12 mouse cellular contexts compared by ENCODE assay signal in genomic region chr5:134444473-134444872, GRCm38 (mm10). TPM values are rescaled to one million over a fixed set of nuclear protein-coding genes. Genes with fewer than 3 reads are reported as not detected.
DNase-seq lines count a peak whose midpoint lies in the region; ATAC-seq and TF ChIP-seq lines count a peak whose summit lies in the region.
"Had no signal": no experiment of that assay in that cellular context is flagged by ENCODE, and none has a peak within 500 bp of the region (broad histone marks: within the 10 kb centered on the region; RNA-seq: fewer than 3 reads in every experiment).

No protein-coding gene starts in this region.

- H3K9me3 ChIP-seq in lung, embryonic 14.5 days (ENCODE audit: low read depth, low read length), result no peaks in the 10 kb centered on the region; the same call in 1 of the 2 replicates
- H3K9me3 ChIP-seq in hindbrain, embryonic 11.5 days (ENCODE audit: control insufficient read depth, low read length), result no peaks in the 10 kb centered on the region

- no peak overlapping the region for H3K4me3 ChIP-seq in lung, embryonic 14.5 days (ENCODE audit: low read depth, low read length)
- H3K4me3 ChIP-seq in hindbrain, embryonic 11.5 days (ENCODE audit: low read depth, low read length), result no peak overlapping the region
- H3K4me3 ChIP-seq: forebrain, embryonic 12.5 days; heart, adult 2 months had no signal

- peaks cover 10% of the 10 kb centered on the region; the same call in 1 of the 2 replicates for H3K36me3 ChIP-seq in lung, embryonic 14.5 days (ENCODE audit: insufficient read depth)
- H3K36me3 ChIP-seq in hindbrain, embryonic 11.5 days (ENCODE audit: control insufficient read depth, insufficient read depth, low read length), result peaks cover 6% of the 10 kb centered on the region

- peak overlapping the region; percentile 31; the same call in 1 of the 2 replicates for H3K4me2 ChIP-seq in lung, embryonic 14.5 days
- no peak overlapping the region for H3K4me2 ChIP-seq in hindbrain, embryonic 11.5 days (replicated peaks; ENCODE audit: low read depth, low read length)
- H3K4me2 ChIP-seq: forebrain, embryonic 12.5 days had no signal

- peak overlapping the region; percentile 87 for H3K27ac ChIP-seq in lung, embryonic 14.5 days (ENCODE audit: low read depth)
- H3K27ac ChIP-seq in hindbrain, embryonic 11.5 days (ENCODE audit: low read depth, low read length), result no peak overlapping the region
- H3K27ac ChIP-seq: forebrain, embryonic 12.5 days; heart, adult 2 months had no signal

- TF ChIP-seq CTCF in lung, embryonic 14.5 days (IDR thresholded peaks at IDR 0.05; ENCODE audit: low read depth), result no peak

- H3K27me3 ChIP-seq in lung, embryonic 14.5 days (ENCODE audit: insufficient read depth, low read length), result no peaks in the 10 kb centered on the region
- H3K27me3 ChIP-seq in hindbrain, embryonic 11.5 days (ENCODE audit: control insufficient read depth, insufficient read depth, low read length), result no peaks in the 10 kb centered on the region
- H3K27me3 ChIP-seq: forebrain, embryonic 12.5 days had no signal

- WGBS in lung, embryonic 14.5 days, result 67% methylated on average over 7 of the region's 7 CpGs
- WGBS in hindbrain, embryonic 11.5 days, result 90% methylated on average over 7 of the region's 7 CpGs

- peak; percentile 2 for DNase-seq in adrenal gland, adult 2 months
- DNase-seq in adrenal gland, adult 8-10 months, result no peak
- peak; percentile 74 for DNase-seq in lung, embryonic 14.5 days
- no peak for DNase-seq in lung, postnatal 36 days
- peak; percentile 49 for DNase-seq in induced T-regulatory cell, adult 2 months (ENCODE audit: low read depth)
- DNase-seq in thymus, adult 18-20 months, result peak; percentile 95 to 97
- DNase-seq in hindbrain, embryonic 11.5 days (ENCODE audit: low spot score), result no peak
- DNase-seq: cerebellum, postnatal 10 days; kidney, postnatal 25 days had no signal

- no peak overlapping the region for H3K9ac ChIP-seq in lung, embryonic 14.5 days
- no peak overlapping the region for H3K9ac ChIP-seq in hindbrain, embryonic 11.5 days (ENCODE audit: low read depth, low read length)
- H3K9ac ChIP-seq: forebrain, embryonic 12.5 days had no signal

- H3K4me1 ChIP-seq in lung, embryonic 14.5 days (ENCODE audit: insufficient read depth), result peaks cover 27% of the 10 kb centered on the region
- 0 out of 2 replicates have a peak, but pooled peaks cover 3% of the 10 kb centered on the region for H3K4me1 ChIP-seq in hindbrain, embryonic 11.5 days (replicated peaks; ENCODE audit: control insufficient read depth, insufficient read depth, low read length)

- ATAC-seq in lung, embryonic 14.5 days (ENCODE audit: insufficient read depth), result peak; percentile 67
- ATAC-seq in hindbrain, embryonic 11.5 days (ENCODE audit: low FRiP score), result no peak
- ATAC-seq in monocyte, adult 5-6 weeks (replicated peaks; ENCODE audit: insufficient number of reproducible peaks, low FRiP score, low TSS enrichment, poor library complexity, severe bottlenecking), result no peak

RNA-seq across cellular contexts. Expression of gene Gtf2ird1, which starts 12.0 kb away (rescaled TPM):
- 10 to 100 TPM; 51.6 to 66.0 TPM for total RNA-seq in adrenal gland, adult 2 months (2021)
- polyA plus RNA-seq in adrenal gland, adult 2 months (2012; rRNA removed), result 21.2 and 21.3 TPM in 2 replicates
- total RNA-seq in adrenal gland, adult 8-10 months (2022), result 10 to 100 TPM; 46.0 to 93.0 (median 63.1) TPM
- 82.5 and 85.6 TPM in 2 replicates for polyA plus RNA-seq in lung, embryonic 14.5 days (2014; fragmentation: Nextera tagmentation; extraction: Ambion mirVana)
- 65.3 and 69.3 TPM in 2 replicates for polyA plus RNA-seq in hindbrain, embryonic 11.5 days (2014; fragmentation: Nextera tagmentation; extraction: Ambion mirVana)
- 2.0 to 2.8 TPM (median 2.4 TPM) in 3 replicates for total RNA-seq in monocyte, adult 5-6 weeks (2017)

Comparison
In these comparisons a context has a peak if more than half of its experiments do, and no peak if none do; other contexts are left out.
1. DNase-seq: peak in adrenal gland, adult 2 months (single experiment), lung, embryonic 14.5 days (single experiment), induced T-regulatory cell, adult 2 months (single experiment) and thymus, adult 18-20 months (2 of 2); none in adrenal gland, adult 8-10 months (single experiment), lung, postnatal 36 days (single experiment) and hindbrain, embryonic 11.5 days (single experiment).
2. RNA of gene Gtf2ird1, which starts 12.0 kb away (total RNA-seq): 46.0 to 93.0 TPM in adrenal gland, adult 8-10 months and 51.6 to 66.0 TPM in adrenal gland, adult 2 months; 2.0 to 2.8 TPM in monocyte, adult 5-6 weeks; every median in the first group is over 10 times any median in the second.